Mouse (Mus musculus) forebrain, embryonic 12.5 days (tissue): ENCODE data around the gene Vars2. TPM values are rescaled to one million over a fixed set of nuclear protein-coding genes. Genes with fewer than 3 reads are reported as not detected.

Experiments
- ATAC-seq: fragments of 200-750 bp; cut with Nextera tagmentation; 2 replicates; pipeline ENCODE4 v1.8.0; 2017; ENCODE audit warnings: moderate TSS enrichment; ENCODE audit not compliant: low FRiP score
- H3K27ac ChIP-seq: fragments of 300-500 bp; sonication (generic); 2 replicates; pipeline ENCODE4 v1.5.1; 2016; ENCODE audit warnings: mild to moderate bottlenecking
- H3K27me3 ChIP-seq: fragments of 300-500 bp; sonication (generic); 2 replicates; pipeline ENCODE4 v1.6.1; 2016; ENCODE audit warnings: mild to moderate bottlenecking
- H3K36me3 ChIP-seq: fragments of 300-500 bp; sonication (generic); replicated peaks from 2 replicates; pipeline ENCODE4 v1.6.1; 2016; ENCODE audit warnings: mild to moderate bottlenecking
- H3K4me1 ChIP-seq: fragments of 300-500 bp; sonication (generic); 2 replicates; pipeline ENCODE4 v1.6.1; 2016
- H3K4me2 ChIP-seq: fragments of 300-500 bp; sonication (generic); 2 replicates; pipeline ENCODE4 v1.6.1; 2016; ENCODE audit warnings: mild to moderate bottlenecking, moderate library complexity
- H3K4me3 ChIP-seq: fragments of 300-500 bp; sonication (generic); replicated peaks from 2 replicates; pipeline ENCODE4 v1.5.1; 2016; ENCODE audit warnings: mild to moderate bottlenecking
- H3K9ac ChIP-seq: fragments of 300-500 bp; sonication (generic); 2 replicates; pipeline ENCODE4 v1.6.1; 2016; ENCODE audit warnings: mild to moderate bottlenecking
- H3K9me3 ChIP-seq: fragments of 300-500 bp; sonication (generic); 2 replicates; pipeline ENCODE4 v1.6.1; 2016
- WGBS: fragments of 180-500 bp; shearing (Covaris S2); methylation state at CpG from one replicate; pipeline ENCODE4 v1.1.7; 2016; 5-methylcytosine and 5-hydroxymethylcytosine counted together
- polyA plus RNA-seq: library from polyadenylated mRNA; unstranded; fragments of >200 nt; fragmentation: Nextera tagmentation; extraction: Ambion mirVana; gene quantifications from 2 replicates; pipeline ENCODE4 v1.2.1, GENCODE M21; 2016

Vars2 gene
- polyA plus RNA-seq, 1 experiment from 2014 or later = 16.8 TPM

GRCm38 (mm10) chr17:35701978-35702461 is 34.6 kb upstream of the Vars2 start:
- ATAC-seq = no peak
- Histone ChIP-seq H3K4me3 (peak overlapping the region; percentile 72), H3K4me2 (peak overlapping the region; percentile 88), H3K27ac (peak overlapping the region; percentile 99), H3K36me3 (peaks cover 6% of the 10 kb centered on the region; the same call in 1 of the 2 replicates), H3K4me1 (peaks cover 68% of the 10 kb centered on the region), H3K9me3 (no peaks in the 10 kb centered on the region), H3K9ac (peak overlapping the region; percentile 94), H3K27me3 (no peaks in the 10 kb centered on the region)
- WGBS = under 1% methylated on average over 16 of the region's 16 CpGs

- under 1% methylated on average over 16 of the region's 16 CpGs for WGBS
- ATAC-seq = no peak
- Histone ChIP-seq H3K4me3 (peak overlapping the region; percentile 72), H3K27ac (peak overlapping the region; percentile 99), H3K4me2 (peak overlapping the region; percentile 88), H3K27me3 (no peaks in the 10 kb centered on the region), H3K36me3 (peaks cover 6% of the 10 kb centered on the region; the same call in 1 of the 2 replicates), H3K9ac (peak overlapping the region; percentile 94), H3K4me1 (peaks cover 73% of the 10 kb centered on the region), H3K9me3 (no peaks in the 10 kb centered on the region)
These were observed 34.0 kb upstream of the Vars2 start for GRCm38 (mm10) chr17:35701203-35701977.

- Histone ChIP-seq H3K27me3 (no peaks in the 10 kb centered on the region), H3K9me3 (no peaks in the 10 kb centered on the region), H3K27ac (peak overlapping the region; percentile 99), H3K4me2 (peak overlapping the region; percentile 88), H3K4me3 (peak overlapping the region; percentile 72), H3K9ac (peak overlapping the region; percentile 94), H3K4me1 (peaks cover 64% of the 10 kb centered on the region), H3K36me3 (peaks cover 14% of the 10 kb centered on the region)
- peak; percentile 22 for ATAC-seq
- WGBS = under 1% methylated on average over 50 of the region's 66 CpGs
These were observed 33.1 kb upstream of the Vars2 start for GRCm38 (mm10) chr17:35700371-35700961.

- H3K4me3 ChIP-seq = peak overlapping the region; percentile 72
- peak overlapping the region; percentile 99 for H3K27ac ChIP-seq
- no peak for ATAC-seq
- H3K4me1 ChIP-seq = peaks cover 58% of the 10 kb centered on the region
- H3K9me3 ChIP-seq = no peaks in the 10 kb centered on the region
- H3K27me3 ChIP-seq = no peaks in the 10 kb centered on the region
- peaks cover 18% of the 10 kb centered on the region for H3K36me3 ChIP-seq
- WGBS = 2% methylated on average over 19 of the region's 19 CpGs
- peak overlapping the region; percentile 94 for H3K9ac ChIP-seq
- H3K4me2 ChIP-seq = peak overlapping the region; percentile 88
These were observed 32.5 kb upstream of the Vars2 start for GRCm38 (mm10) chr17:35699919-35700318.

- peaks cover 45% of the 10 kb centered on the region for H3K4me1 ChIP-seq
- no peak for ATAC-seq
These were observed 31.1 kb upstream of the Vars2 start for GRCm38 (mm10) chr17:35698501-35698883.

GRCm38 (mm10) chr17:35697759-35698500 is 30.5 kb upstream of the Vars2 start:
- peaks cover 45% of the 10 kb centered on the region for H3K4me1 ChIP-seq
- no peaks in the 10 kb centered on the region for H3K27me3 ChIP-seq
- H3K27ac ChIP-seq = peak overlapping the region; percentile 99
- peak; percentile 67 for ATAC-seq
- peak overlapping the region; percentile 88 for H3K4me2 ChIP-seq
- WGBS = 4% methylated on average over 16 of the region's 16 CpGs
- H3K9ac ChIP-seq = peak overlapping the region; percentile 60
- no peaks in the 10 kb centered on the region for H3K9me3 ChIP-seq
- peaks cover 30% of the 10 kb centered on the region for H3K36me3 ChIP-seq
- H3K4me3 ChIP-seq = peak overlapping the region; percentile 35

More at GRCm38 (mm10) chr17:35698501-35698883, 31.1 kb upstream of the Vars2 start:
- peak overlapping the region; percentile 35 for H3K4me3 ChIP-seq
- H3K27ac ChIP-seq = peak overlapping the region; percentile 99
- H3K4me2 ChIP-seq = peak overlapping the region; percentile 88
- no peaks in the 10 kb centered on the region for H3K27me3 ChIP-seq
- no peaks in the 10 kb centered on the region for H3K9me3 ChIP-seq
- 22% methylated on average over 5 of the region's 5 CpGs for WGBS
- H3K9ac ChIP-seq = peak overlapping the region; percentile 60
- peaks cover 25% of the 10 kb centered on the region for H3K36me3 ChIP-seq

GRCm38 (mm10) chr17:35697429-35697758 is 30.0 kb upstream of the Vars2 start:
- H3K9ac ChIP-seq = peak overlapping the region; percentile 60
- H3K9me3 ChIP-seq = no peaks in the 10 kb centered on the region
- peaks cover 36% of the 10 kb centered on the region for H3K36me3 ChIP-seq
- 13% methylated on average over 1 of the region's 1 CpGs for WGBS
- H3K27me3 ChIP-seq = no peaks in the 10 kb centered on the region
- peaks cover 45% of the 10 kb centered on the region for H3K4me1 ChIP-seq
- ATAC-seq = no peak
- peak overlapping the region; percentile 35 for H3K4me3 ChIP-seq
- H3K27ac ChIP-seq = peak overlapping the region; percentile 99
- peak overlapping the region; percentile 88 for H3K4me2 ChIP-seq

- Histone ChIP-seq H3K9ac (peak overlapping the region; percentile 60; the same call in 1 of the 2 replicates), H3K36me3 (peaks cover 43% of the 10 kb centered on the region)
These were observed 29.3 kb upstream of the Vars2 start for GRCm38 (mm10) chr17:35696691-35697090.

GRCm38 (mm10) chr17:35695289-35695688 is 27.9 kb upstream of the Vars2 start:
- no peak for ATAC-seq
- peaks cover 57% of the 10 kb centered on the region for H3K36me3 ChIP-seq
- 89% methylated on average over 2 of the region's 2 CpGs for WGBS
- H3K4me1 ChIP-seq = peaks cover 37% of the 10 kb centered on the region
- no peak overlapping the region for H3K4me3 ChIP-seq
- no peak overlapping the region for H3K27ac ChIP-seq
- no peak overlapping the region for H3K9ac ChIP-seq
- no peaks in the 10 kb centered on the region for H3K9me3 ChIP-seq
- no peaks in the 10 kb centered on the region for H3K27me3 ChIP-seq
- no peak overlapping the region for H3K4me2 ChIP-seq

More at GRCm38 (mm10) chr17:35696691-35697090, 29.3 kb upstream of the Vars2 start:
- no peak for ATAC-seq
- Histone ChIP-seq H3K4me3 (peak overlapping the region; percentile 35), H3K27ac (peak overlapping the region; percentile 99), H3K4me1 (peaks cover 38% of the 10 kb centered on the region), H3K27me3 (no peaks in the 10 kb centered on the region), H3K9me3 (no peaks in the 10 kb centered on the region), H3K4me2 (peak overlapping the region; percentile 88)
- WGBS = 69% methylated on average over 6 of the region's 6 CpGs

- H3K9ac ChIP-seq = no peak overlapping the region
- ATAC-seq = no peak
- peaks cover 25% of the 10 kb centered on the region for H3K4me1 ChIP-seq
- no peak overlapping the region for H3K4me3 ChIP-seq
- no peak overlapping the region for H3K27ac ChIP-seq
- no peak overlapping the region for H3K4me2 ChIP-seq
- H3K9me3 ChIP-seq = no peaks in the 10 kb centered on the region
- no peaks in the 10 kb centered on the region for H3K27me3 ChIP-seq
- WGBS = 93% methylated on average over 5 of the region's 5 CpGs
- H3K36me3 ChIP-seq = peaks cover 64% of the 10 kb centered on the region
These were observed 26.5 kb upstream of the Vars2 start for GRCm38 (mm10) chr17:35693906-35694305.

GRCm38 (mm10) chr17:35692368-35692767 is 25.0 kb upstream of the Vars2 start:
- WGBS = 84% methylated on average over 4 of the region's 4 CpGs
- Histone ChIP-seq H3K9ac (no peak overlapping the region), H3K27ac (no peak overlapping the region), H3K4me1 (peaks cover 10% of the 10 kb centered on the region), H3K27me3 (no peaks in the 10 kb centered on the region), H3K36me3 (peaks cover 80% of the 10 kb centered on the region), H3K4me2 (no peak overlapping the region), H3K4me3 (no peak overlapping the region), H3K9me3 (no peaks in the 10 kb centered on the region)
- no peak for ATAC-seq

GRCm38 (mm10) chr17:35691811-35692210 is 24.4 kb upstream of the Vars2 start:
- no peaks in the 10 kb centered on the region for H3K27me3 ChIP-seq
- no peak overlapping the region for H3K9ac ChIP-seq
- ATAC-seq = no peak
- no peak overlapping the region for H3K4me2 ChIP-seq
- WGBS = 92% methylated on average over 4 of the region's 4 CpGs
- H3K4me1 ChIP-seq = peaks cover 4% of the 10 kb centered on the region
- no peak overlapping the region for H3K4me3 ChIP-seq
- H3K9me3 ChIP-seq = no peaks in the 10 kb centered on the region
- peaks cover 85% of the 10 kb centered on the region for H3K36me3 ChIP-seq
- no peak overlapping the region for H3K27ac ChIP-seq
